Mouse (Mus musculus): ENCODE measurements around the gene Acot6. TPM values are rescaled to one million over a fixed set of nuclear protein-coding genes. Genes with fewer than 3 reads are reported as not detected.
"Not testable (repeated sequence)": the region's sequence is repeated elsewhere in the genome, so short reads cannot be mapped to it uniquely, and the experiment has no call there.

Gene Acot6
- 1 to 10 TPM; 2.2 to 2.4 TPM for total RNA-seq (2021)

DNA sequence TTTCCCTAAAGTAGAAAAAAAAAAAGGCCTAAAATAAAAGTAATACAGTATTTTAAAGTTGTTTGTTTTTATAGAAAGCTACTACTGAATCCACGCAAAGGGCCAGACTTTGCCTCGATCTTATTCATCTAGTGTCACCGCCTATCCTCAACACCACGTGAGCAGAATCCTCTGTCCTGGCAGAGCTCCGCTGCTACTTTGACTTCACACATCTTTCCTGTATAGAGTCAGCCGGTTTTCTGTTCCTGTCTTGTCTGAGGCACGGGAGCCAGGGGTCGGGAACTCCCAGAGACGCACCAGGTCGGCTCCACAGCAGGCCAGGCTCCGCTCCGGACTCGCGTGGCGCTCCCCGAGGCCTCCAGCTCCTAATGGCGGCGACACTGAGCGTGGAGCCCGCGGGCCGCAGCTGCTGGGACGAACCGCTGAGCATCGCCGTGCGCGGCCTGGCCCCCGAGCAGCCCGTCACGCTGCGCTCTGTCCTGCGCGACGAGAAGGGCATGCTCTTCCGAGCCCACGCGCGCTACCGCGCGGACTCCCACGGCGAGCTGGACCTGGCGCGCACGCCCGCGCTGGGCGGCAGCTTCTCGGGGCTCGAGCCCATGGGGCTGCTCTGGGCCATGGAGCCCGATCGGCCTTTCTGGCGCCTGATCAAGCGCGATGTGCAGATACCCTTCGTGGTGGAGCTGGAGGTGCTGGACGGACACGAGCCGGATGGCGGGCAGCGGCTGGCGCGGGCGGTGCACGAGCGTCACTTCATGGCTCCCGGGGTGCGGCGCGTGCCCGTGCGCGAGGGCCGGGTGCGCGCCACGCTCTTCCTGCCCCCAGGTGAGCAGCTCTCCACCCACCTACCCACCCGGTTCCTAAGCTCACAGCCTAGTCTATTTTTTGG is at the start of gene Acot6:
Gene Acot6 (plus strand): TSS at position 51 of the 889 bp plus-strand sequence.
- intact Hi-C loops (cut with DNase I) = not testable (repeated sequence)
- DNase-seq (ENCODE audit: low spot score) = peak; percentile 4

- intact Hi-C loops (cut with DNase I); DNase-seq (ENCODE audit: low spot score): not testable (repeated sequence)
Measured at GRCm38 (mm10) chr12:84050744-84051143, 49.7 kb upstream of the Acot6 start.

- DNase-seq (ENCODE audit: low spot score) = no peak
- intact Hi-C loops (cut with DNase I) = no loop called here
Measured at GRCm38 (mm10) chr12:84051937-84052474, 48.4 kb upstream of the Acot6 start, which contains the start of gene Acot3. TSS of gene Acot3 (plus strand) at chr12:84052144.

DNA sequence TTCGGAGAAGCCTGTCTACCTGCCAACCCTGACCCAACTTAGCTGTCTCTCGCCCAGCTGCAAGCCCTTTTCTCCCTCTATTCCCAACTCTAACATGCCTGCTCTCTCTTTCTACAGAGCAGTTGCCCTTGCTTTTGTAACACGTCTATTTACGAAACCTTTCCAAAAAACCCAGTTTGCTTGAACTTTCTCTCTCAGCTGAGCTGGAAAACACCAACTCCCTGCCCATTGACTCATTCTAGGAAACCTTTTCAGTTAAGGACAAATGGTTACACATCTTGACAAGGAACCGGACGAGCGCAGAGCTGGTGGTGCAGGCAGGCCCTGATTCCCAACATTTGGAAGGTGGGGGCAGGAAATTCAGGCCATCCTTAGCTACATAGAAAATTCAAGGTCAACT is 47.8 kb upstream of the Acot6 start:
- no peak for DNase-seq (ENCODE audit: low spot score)
- intact Hi-C loops (cut with DNase I) = no loop called here

- no peak for DNase-seq (ENCODE audit: low spot score)
- intact Hi-C loops (cut with DNase I) = no loop called here
Measured at GRCm38 (mm10) chr12:84053173-84053572, 47.3 kb upstream of the Acot6 start.

DNA sequence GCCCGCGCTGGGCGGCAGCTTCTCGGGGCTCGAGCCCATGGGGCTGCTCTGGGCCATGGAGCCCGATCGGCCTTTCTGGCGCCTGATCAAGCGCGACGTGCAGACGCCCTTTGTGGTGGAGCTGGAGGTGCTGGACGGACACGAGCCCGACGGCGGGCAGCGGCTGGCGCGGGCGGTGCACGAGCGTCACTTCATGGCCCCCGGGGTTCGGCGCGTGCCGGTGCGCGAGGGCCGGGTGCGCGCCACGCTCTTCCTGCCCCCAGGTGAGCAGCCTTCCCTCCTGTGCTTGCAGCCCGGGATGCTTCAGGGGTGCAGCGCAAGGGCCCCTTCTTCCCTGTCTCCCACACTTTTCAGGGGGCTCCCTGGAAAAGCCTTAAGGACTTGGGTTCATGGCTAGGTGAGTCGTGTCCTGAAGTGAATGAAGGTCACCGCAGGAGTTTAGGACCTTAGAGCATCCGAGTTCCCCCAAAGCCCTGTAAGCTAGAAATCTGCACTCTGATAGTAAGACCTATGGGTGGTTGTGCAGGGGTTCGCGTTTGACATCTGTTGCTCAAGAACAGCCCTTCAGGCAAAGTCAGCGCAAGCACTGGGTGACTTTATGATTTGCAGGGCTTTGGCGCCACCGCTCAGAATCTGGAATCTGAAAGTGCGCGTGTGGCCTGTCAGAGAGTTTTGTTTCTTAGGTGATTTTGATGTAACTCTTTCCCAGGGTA is 46.6 kb upstream of the Acot6 start:
- DNase-seq (ENCODE audit: low spot score) = no peak
- intact Hi-C loops (cut with DNase I) = no loop called here

DNA sequence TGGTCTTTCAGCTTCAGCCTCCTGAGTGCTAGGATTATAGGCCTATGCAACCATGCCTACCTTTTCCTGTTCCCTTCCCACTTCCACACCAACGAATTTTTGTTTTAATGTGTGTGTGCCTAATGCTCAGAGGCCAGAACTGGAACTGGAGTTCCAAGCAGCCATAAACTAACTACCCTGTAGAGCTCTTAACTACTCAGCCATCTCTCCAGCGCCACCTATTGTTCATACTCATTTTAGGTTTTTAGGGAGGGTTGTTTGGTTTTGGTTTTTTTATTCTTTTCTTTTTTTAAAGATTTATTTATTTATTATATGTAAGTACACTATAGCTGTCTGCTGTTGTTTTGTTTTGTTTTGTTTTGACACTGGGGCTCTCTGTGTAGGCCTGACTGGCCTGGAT is 39.5 kb upstream of the Acot6 start:
- no peak for DNase-seq (ENCODE audit: low spot score)
- intact Hi-C loops (cut with DNase I) = loop anchor here (2.0 kb wide), 1 partner anchor 88 kb away; no protein-coding TSS in a partner anchor

DNA sequence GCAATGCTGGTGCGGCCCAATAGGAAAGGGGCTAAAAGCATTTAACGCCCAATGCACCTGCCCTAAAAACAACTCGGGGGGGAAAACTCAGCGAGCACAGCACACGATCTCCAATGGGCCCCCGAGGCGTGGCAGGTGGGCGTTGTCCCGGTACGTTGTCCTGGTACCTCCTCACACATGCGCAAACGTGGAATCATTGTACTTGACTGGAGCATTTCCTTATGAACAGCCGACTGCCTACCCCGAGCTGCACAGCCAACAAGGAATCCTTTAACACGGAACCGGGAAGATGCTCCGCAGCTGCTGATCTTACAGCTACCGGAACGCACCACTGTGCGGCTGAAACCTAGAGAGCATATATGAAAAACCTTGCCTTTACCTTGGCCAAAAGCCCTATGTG is 38.1 kb upstream of the Acot6 start:
- intact Hi-C loops (cut with DNase I) = no loop called here

DNA sequence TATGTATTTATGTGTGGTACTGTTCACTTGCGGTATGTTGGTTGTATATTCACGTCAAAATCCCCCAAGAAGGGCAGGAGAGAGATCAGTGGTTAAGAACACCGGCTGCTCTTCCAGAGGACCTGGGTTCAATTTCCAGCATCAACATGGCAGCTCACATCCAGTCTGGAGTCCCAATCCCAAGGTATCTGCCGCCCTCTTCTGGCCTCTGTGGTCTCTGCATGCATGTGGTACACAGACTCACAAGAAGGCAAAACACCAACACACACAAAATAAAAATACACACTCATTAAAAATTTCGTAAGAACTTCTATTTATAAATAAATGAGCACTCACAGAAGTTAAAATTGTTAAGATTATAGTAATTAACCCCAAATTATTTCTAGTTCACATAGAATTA is 37.2 kb upstream of the Acot6 start:
- no peak for DNase-seq (ENCODE audit: low spot score)
- intact Hi-C loops (cut with DNase I) = no loop called here

More for the DNA sequence above, 38.1 kb upstream of the Acot6 start:
- DNase-seq (ENCODE audit: low spot score) = no peak

DNA sequence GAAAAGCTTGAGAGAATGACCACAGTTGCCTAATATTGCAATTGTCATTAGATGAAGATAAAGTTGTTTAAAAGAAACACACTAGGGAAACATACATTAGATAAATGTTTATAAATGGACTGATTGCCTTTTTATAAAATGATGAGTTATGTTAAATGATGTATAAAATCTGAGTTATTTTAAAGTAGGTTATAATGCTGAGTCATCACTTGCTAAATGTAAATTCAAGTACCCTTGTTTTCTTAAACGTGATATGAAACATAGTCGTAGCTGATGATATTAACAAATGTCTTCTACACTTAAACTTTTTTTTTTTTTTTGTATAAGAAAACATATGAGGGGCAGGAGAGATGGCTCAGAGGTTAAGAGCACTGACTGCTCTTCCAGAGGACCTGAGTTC is 36.6 kb upstream of the Acot6 start:
- intact Hi-C loops (cut with DNase I) = no loop called here
- DNase-seq (ENCODE audit: low spot score) = no peak

GRCm38 (mm10) chr12:84064621-84065020 is 35.8 kb upstream of the Acot6 start:
- intact Hi-C loops (cut with DNase I) = no loop called here
- no peak for DNase-seq (ENCODE audit: low spot score)

DNA sequence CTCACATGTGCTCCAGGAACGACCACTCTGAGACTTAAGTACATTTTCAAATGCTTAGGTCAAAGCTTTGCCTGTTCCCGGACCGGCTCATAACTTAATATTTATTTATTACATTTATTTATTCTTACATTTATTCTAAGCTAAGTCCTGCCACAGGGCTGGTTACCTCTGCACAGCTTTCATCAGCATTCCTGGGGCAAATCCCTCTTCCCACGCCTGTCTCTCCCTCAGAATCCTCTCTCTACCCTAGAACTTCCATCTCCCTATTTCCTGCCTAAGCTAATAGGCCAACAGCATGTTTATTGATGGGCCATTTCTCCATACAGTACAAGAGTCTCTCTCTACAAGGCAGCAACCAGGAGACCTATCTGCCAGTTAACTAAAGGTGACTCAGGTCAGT is 32.7 kb upstream of the Acot6 start:
- intact Hi-C loops (cut with DNase I) = no loop called here
- no peak for DNase-seq (ENCODE audit: low spot score)

GRCm38 (mm10) chr12:84068296-84068695 is 32.2 kb upstream of the Acot6 start:
- intact Hi-C loops (cut with DNase I) = no loop called here
- DNase-seq (ENCODE audit: low spot score) = no peak

GRCm38 (mm10) chr12:84068986-84069385 is 31.5 kb upstream of the Acot6 start, which contains the start of gene Acot5:
TSS of gene Acot5 (plus strand) at chr12:84069325.
- no peak for DNase-seq (ENCODE audit: low spot score)
- intact Hi-C loops (cut with DNase I) = no loop called here

- intact Hi-C loops (cut with DNase I); DNase-seq (ENCODE audit: low spot score): not testable (repeated sequence)
Measured at GRCm38 (mm10) chr12:84069582-84069981, 30.9 kb upstream of the Acot6 start.

DNA sequence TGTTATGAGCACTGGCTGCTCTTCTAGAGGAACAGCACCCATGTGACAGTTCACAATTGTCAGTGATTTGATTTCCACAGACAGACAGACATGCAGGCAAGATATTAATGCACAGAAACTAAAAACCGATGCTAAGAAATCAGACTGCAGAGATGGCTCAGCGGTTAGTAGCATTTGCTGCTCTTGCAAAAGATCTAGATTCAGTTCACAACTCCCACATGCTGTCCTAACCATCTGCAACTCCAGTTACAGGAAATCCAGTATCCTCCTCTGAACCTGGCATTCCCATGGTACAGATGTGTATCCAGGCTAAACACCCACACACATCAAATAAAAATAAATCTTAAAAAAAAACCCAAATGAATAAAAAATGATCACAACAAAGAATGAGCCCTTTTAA is 28.8 kb upstream of the Acot6 start:
- intact Hi-C loops (cut with DNase I) = no loop called here
- no peak for DNase-seq (ENCODE audit: low spot score)

- DNase-seq (ENCODE audit: low spot score) = no peak
- intact Hi-C loops (cut with DNase I) = no loop called here
Measured at GRCm38 (mm10) chr12:84077371-84077990, 23.0 kb upstream of the Acot6 start.

DNA sequence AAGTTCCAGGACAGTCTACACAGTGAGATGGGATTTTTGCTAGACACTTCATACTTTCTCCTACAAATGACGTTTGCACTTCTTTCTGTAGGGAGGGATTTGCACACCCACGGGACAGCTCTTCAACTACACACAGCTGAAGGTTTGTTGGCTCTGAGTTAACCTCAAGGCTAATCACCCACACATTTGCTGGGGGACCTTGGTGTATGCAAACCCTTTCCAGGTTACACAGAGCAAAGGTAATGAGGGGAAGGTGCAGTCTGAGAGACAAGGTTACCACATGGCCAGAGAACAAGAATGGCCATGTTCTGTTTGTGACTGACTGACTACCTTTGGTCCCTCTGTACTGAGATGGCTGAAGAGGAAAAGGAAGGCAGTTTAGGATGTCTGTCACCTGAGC is 16.6 kb upstream of the Acot6 start:
- intact Hi-C loops (cut with DNase I) = no loop called here
- no peak for DNase-seq (ENCODE audit: low spot score)

DNA sequence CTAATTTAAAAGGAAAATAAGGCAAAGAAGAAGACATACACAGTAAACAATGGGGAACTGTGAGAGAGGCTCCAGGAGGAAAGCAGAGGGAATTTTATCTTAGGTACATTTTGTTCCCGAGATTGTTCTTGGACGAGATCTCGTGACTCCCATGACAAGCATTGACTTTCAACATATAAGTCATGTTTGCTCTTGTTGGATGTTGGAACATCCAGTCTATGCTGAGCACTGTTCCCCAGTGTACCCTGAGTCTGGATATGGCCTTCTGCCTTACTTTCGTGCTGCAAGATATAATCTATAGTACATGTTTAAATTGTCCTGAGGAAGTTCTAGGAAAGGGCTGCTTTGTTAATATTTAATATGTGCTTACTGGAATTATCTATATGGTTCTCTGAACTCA is 15.9 kb upstream of the Acot6 start:
- DNase-seq (ENCODE audit: low spot score) = no peak
- intact Hi-C loops (cut with DNase I) = no loop called here

- intact Hi-C loops (cut with DNase I); DNase-seq (ENCODE audit: low spot score): not testable (repeated sequence)
Measured at GRCm38 (mm10) chr12:84094666-84095065, 5.8 kb upstream of the Acot6 start.
